Mouse (Mus musculus): ENCODE results near the gene Lrrc51. TPM values are rescaled to one million over a fixed set of nuclear protein-coding genes. Genes with fewer than 3 reads are reported as not detected.

Lrrc51 gene
- total and polyA plus RNA-seq, 3 experiments = 4.9 to 6.6 (median 5.6) TPM

GRCm38 (mm10) chr7:101900331-101901097, 33.2 kb downstream of the Lrrc51 start:
- Histone ChIP-seq H3K4me2 (ENCODE audit: insufficient read depth, low read depth, poor library complexity, severe bottlenecking) (no peak overlapping the region), H3K79me2 (replicated peaks; ENCODE audit: control insufficient read depth, extremely low read depth, insufficient read depth, poor library complexity, severe bottlenecking) (no peaks in the 10 kb centered on the region), H3K4me1 (ENCODE audit: control insufficient read depth in 1 of 2, insufficient read depth in 2 of 2) (peaks cover 8 to 39% of the 10 kb centered on the region in 2 experiments), H3K27me3 (replicated peaks) (no peaks in the 10 kb centered on the region), H3K4me3 (replicated peaks in 1 of 3; ENCODE audit: low read depth in 2 of 3, low read length in 2 of 3, poor library complexity in 1 of 3) (no peak overlapping the region), H3K36me3 (replicated peaks in 1 of 2; ENCODE audit: control insufficient read depth in 1 of 2, insufficient read depth in 1 of 2, low read length in 1 of 2) (peaks cover 6 to 45% of the 10 kb centered on the region in 2 experiments), H3K9me3 (replicated peaks; ENCODE audit: low read length) (peaks cover 6% of the 10 kb centered on the region), H3K9ac (ENCODE audit: insufficient read depth, low read depth) (no peak overlapping the region), H3K27ac (ENCODE audit: insufficient read depth, low read depth) (peak overlapping the region; percentile 2; the same call in 1 of the 2 replicates)
- in situ Hi-C loops (cut with MboI; ENCODE audit: low pct_ligation_motif_present, low pct_unique_long_range_greater_than_20kb, low sequenced_read_pairs) = no loop called here
- dilution Hi-C loops (cut with MboI; ENCODE audit: extremely low pct_ligation_motif_present, extremely low pct_unique_long_range_greater_than_20kb, low sequenced_read_pairs) = no loop called here
- DNase-seq (ENCODE audit: extremely low read depth) = peak; percentile 23
- TF ChIP-seq JUN (IDR thresholded peaks at IDR 0.05; ENCODE audit: insufficient read depth, low read depth, low read length) (no peak), USF1 (IDR thresholded peaks at IDR 0.05; ENCODE audit: low read depth, low read length) (peak; percentile 45; the same call in 1 of the 2 replicates), BHLHE40 (IDR thresholded peaks at IDR 0.05; ENCODE audit: low read depth, low read length) (0 out of 2 replicates have a peak, but pooled peaks have one; percentile 11), EP300 (IDR thresholded peaks at IDR 0.05; ENCODE audit: low read length) (no peak), USF2 (conservative IDR thresholded peaks at IDR 0.05; ENCODE audit: low read depth, low read length) (peak; percentile 50; the same call in 1 of the 2 replicates)

- Histone ChIP-seq H3K36me3 (replicated peaks in 1 of 2; ENCODE audit: control insufficient read depth in 1 of 2, insufficient read depth in 1 of 2, low read length in 1 of 2) (peaks cover 6 to 32% of the 10 kb centered on the region in 2 experiments), H3K4me1 (ENCODE audit: control insufficient read depth in 1 of 2, insufficient read depth in 2 of 2) (peaks cover 8 to 41% of the 10 kb centered on the region in 2 experiments), H3K4me2 (ENCODE audit: insufficient read depth, low read depth, poor library complexity, severe bottlenecking) (peak overlapping the region; percentile 96), H3K9me3 (replicated peaks; ENCODE audit: low read length) (no peaks in the 10 kb centered on the region), H3K27ac (ENCODE audit: insufficient read depth, low read depth) (peak overlapping the region; percentile 77), H3K4me3 (replicated peaks in 1 of 3; ENCODE audit: low read depth in 2 of 3, low read length in 2 of 3, poor library complexity in 1 of 3) (peak overlapping the region; percentile 62 to 84 (median 80)), H3K79me2 (replicated peaks; ENCODE audit: control insufficient read depth, extremely low read depth, insufficient read depth, poor library complexity, severe bottlenecking) (no peaks in the 10 kb centered on the region), H3K27me3 (replicated peaks) (no peaks in the 10 kb centered on the region), H3K9ac (ENCODE audit: insufficient read depth, low read depth) (peak overlapping the region; percentile 95)
- dilution Hi-C loops (cut with MboI; ENCODE audit: extremely low pct_ligation_motif_present, extremely low pct_unique_long_range_greater_than_20kb, low sequenced_read_pairs) (no loop called here), in situ Hi-C loops (cut with MboI; ENCODE audit: low pct_ligation_motif_present, low pct_unique_long_range_greater_than_20kb, low sequenced_read_pairs) (no loop called here)
- DNase-seq (ENCODE audit: extremely low read depth) = peak; percentile 99
- TF ChIP-seq SIN3A (IDR thresholded peaks at IDR 0.05; ENCODE audit: low read length) (peak; percentile 88), ZC3H11A (IDR thresholded peaks at IDR 0.05; ENCODE audit: low read depth, low read length) (no peak), GABPA (IDR thresholded peaks at IDR 0.05; ENCODE audit: insufficient replicate concordance, low read depth, low read length) (peak; percentile 23; the same call in 1 of the 2 replicates), MYC (IDR thresholded peaks at IDR 0.05; ENCODE audit: low read depth, low read length) (peak; percentile 100), E2F4 (IDR thresholded peaks at IDR 0.05; ENCODE audit: insufficient replicate concordance, low read depth, low read length) (peak; percentile 88; the same call in 1 of the 2 replicates), CTCF (conservative IDR thresholded peaks at IDR 0.05 in 1 of 2, IDR thresholded peaks at IDR 0.05 in 1 of 2; ENCODE audit: low read depth in 2 of 2, low read length in 2 of 2) (no peak), JUN (IDR thresholded peaks at IDR 0.05; ENCODE audit: insufficient read depth, low read depth, low read length) (peak; percentile 38; the same call in 1 of the 2 replicates), RCOR1 (conservative IDR thresholded peaks at IDR 0.05; ENCODE audit: low read depth, low read length) (peak; percentile 85), BHLHE40 (IDR thresholded peaks at IDR 0.05; ENCODE audit: low read depth, low read length) (peak; percentile 81), UBTF (IDR thresholded peaks at IDR 0.05; ENCODE audit: low read depth, low read length) (no peak), USF1 (IDR thresholded peaks at IDR 0.05; ENCODE audit: low read depth, low read length) (peak; percentile 32; the same call in 1 of the 2 replicates), SMC3 (IDR thresholded peaks at IDR 0.05; ENCODE audit: low read depth, low read length) (no peak), ELF1 (IDR thresholded peaks at IDR 0.05; ENCODE audit: low read depth, low read length) (peak; percentile 93), USF2 (conservative IDR thresholded peaks at IDR 0.05; ENCODE audit: low read depth, low read length) (no peak), ZMIZ1 (IDR thresholded peaks at IDR 0.05; ENCODE audit: low read depth, low read length) (no peak), MXI1 (IDR thresholded peaks at IDR 0.05; ENCODE audit: low read depth, low read length) (peak; percentile 93), MAX (IDR thresholded peaks at IDR 0.05; ENCODE audit: low read length) (peak; percentile 97), POLR2AphosphoS2 (IDR thresholded peaks at IDR 0.05; ENCODE audit: low read depth, low read length) (no peak; the same call in 1 of the 2 replicates), CHD2 (IDR thresholded peaks at IDR 0.05; ENCODE audit: low read length) (peak; percentile 95), POLR2A (IDR thresholded peaks at IDR 0.05; ENCODE audit: low read depth, low read length) (peak; percentile 80), JUND (conservative IDR thresholded peaks at IDR 0.05; ENCODE audit: low read depth, low read length) (no peak), NELFE (IDR thresholded peaks at IDR 0.05; ENCODE audit: low read depth, low read length) (peak; percentile 54), RAD21 (IDR thresholded peaks at IDR 0.05; ENCODE audit: low read depth, low read length) (no peak), MEF2A (IDR thresholded peaks at IDR 0.05; ENCODE audit: borderline replicate concordance, low read depth, low read length) (peak; percentile 3; the same call in 1 of the 2 replicates), ZNF384 (IDR thresholded peaks at IDR 0.05; ENCODE audit: low read depth, low read length) (peak; percentile 66), MAZ (IDR thresholded peaks at IDR 0.05; ENCODE audit: low read depth, low read length) (0 out of 2 replicates have a peak, but pooled peaks have one; percentile 40)
Measured at GRCm38 (mm10) chr7:101896104-101897066, 37.3 kb downstream of the Lrrc51 start.

Measured in CH12.LX (cell line).